In genomic region chr13:70012123-70012522, GRCm38 (mm10) we compare ENCODE assay signal across 24 mouse cellular contexts.
A peak's percentile ranks its signal among the peaks of the same experiment; 100 is the strongest.
DNase-seq lines count a peak whose midpoint lies in the region; ATAC-seq lines count a peak whose summit lies in the region.
"Had no signal": no experiment of that assay in that cellular context is flagged by ENCODE, and none has a peak within 500 bp of the region (broad histone marks: within the 10 kb centered on the region; RNA-seq: fewer than 3 reads in every experiment).

No protein-coding gene starts in this region.

- H3K27me3 ChIP-seq in hindbrain, embryonic 11.5 days (ENCODE audit: control insufficient read depth, insufficient read depth, low read length) = no peaks in the 10 kb centered on the region
- H3K27me3 ChIP-seq in hindbrain, embryonic 12.5 days = no peaks in the 10 kb centered on the region
- H3K27me3 ChIP-seq in midbrain, embryonic 13.5 days = peaks cover 6% of the 10 kb centered on the region; the same call in 1 of the 2 replicates
- H3K27me3 ChIP-seq in midbrain, embryonic 11.5 days (ENCODE audit: control insufficient read depth, insufficient read depth, low read length) = no peaks in the 10 kb centered on the region
- no peaks in the 10 kb centered on the region for H3K27me3 ChIP-seq in midbrain, embryonic 15.5 days (replicated peaks)
- H3K27me3 ChIP-seq: forebrain, embryonic 15.5 days; heart, embryonic 15.5 days; lung, embryonic 15.5 days had no signal

- H3K9ac ChIP-seq in hindbrain, embryonic 11.5 days (ENCODE audit: low read depth, low read length) = no peak overlapping the region
- no peak overlapping the region for H3K9ac ChIP-seq in hindbrain, embryonic 12.5 days
- no peak overlapping the region for H3K9ac ChIP-seq in midbrain, embryonic 13.5 days (replicated peaks)
- H3K9ac ChIP-seq in midbrain, embryonic 11.5 days (ENCODE audit: low read length) = no peak overlapping the region
- no peak overlapping the region for H3K9ac ChIP-seq in midbrain, embryonic 15.5 days
- H3K9ac ChIP-seq: forebrain, embryonic 15.5 days; heart, embryonic 15.5 days; liver, embryonic 14.5 days; lung, embryonic 15.5 days; midbrain, embryonic 12.5 days had no signal

- no peaks in the 10 kb centered on the region for H3K36me3 ChIP-seq in hindbrain, embryonic 11.5 days (ENCODE audit: control insufficient read depth, insufficient read depth, low read length)
- H3K36me3 ChIP-seq in hindbrain, embryonic 12.5 days = no peaks in the 10 kb centered on the region
- no peaks in the 10 kb centered on the region for H3K36me3 ChIP-seq in midbrain, embryonic 13.5 days
- H3K36me3 ChIP-seq in midbrain, embryonic 11.5 days (ENCODE audit: control insufficient read depth, insufficient read depth, low read length) = no peaks in the 10 kb centered on the region
- H3K36me3 ChIP-seq in midbrain, embryonic 15.5 days (replicated peaks) = no peaks in the 10 kb centered on the region
- H3K36me3 ChIP-seq: forebrain, embryonic 15.5 days; heart, embryonic 15.5 days; lung, embryonic 15.5 days; midbrain, embryonic 12.5 days had no signal

- WGBS in hindbrain, embryonic 11.5 days = 37% methylated on average over 3 of the region's 3 CpGs
- WGBS in hindbrain, embryonic 12.5 days = 40% methylated on average over 3 of the region's 3 CpGs
- 31% methylated on average over 3 of the region's 3 CpGs for WGBS in midbrain, embryonic 13.5 days
- 39% methylated on average over 3 of the region's 3 CpGs for WGBS in midbrain, embryonic 11.5 days
- WGBS in midbrain, embryonic 15.5 days = 40% methylated on average over 3 of the region's 3 CpGs

- H3K4me3 ChIP-seq in hindbrain, embryonic 11.5 days (ENCODE audit: low read depth, low read length) = no peak overlapping the region
- H3K4me3 ChIP-seq in hindbrain, embryonic 12.5 days = no peak overlapping the region
- H3K4me3 ChIP-seq in midbrain, embryonic 13.5 days (replicated peaks) = no peak overlapping the region
- no peak overlapping the region for H3K4me3 ChIP-seq in midbrain, embryonic 11.5 days (ENCODE audit: low read depth, low read length)
- H3K4me3 ChIP-seq in midbrain, embryonic 15.5 days = no peak overlapping the region
- H3K4me3 ChIP-seq: forebrain, embryonic 15.5 days; heart, embryonic 15.5 days; lung, embryonic 15.5 days; midbrain, embryonic 12.5 days had no signal

- no peak overlapping the region for H3K4me2 ChIP-seq in hindbrain, embryonic 11.5 days (replicated peaks; ENCODE audit: low read depth, low read length)
- no peak overlapping the region for H3K4me2 ChIP-seq in hindbrain, embryonic 12.5 days (replicated peaks)
- no peak overlapping the region for H3K4me2 ChIP-seq in midbrain, embryonic 13.5 days (replicated peaks)
- H3K4me2 ChIP-seq in midbrain, embryonic 11.5 days = no peak overlapping the region
- no peak overlapping the region for H3K4me2 ChIP-seq in midbrain, embryonic 15.5 days
- H3K4me2 ChIP-seq: forebrain, embryonic 15.5 days; heart, embryonic 15.5 days; lung, embryonic 15.5 days; midbrain, embryonic 12.5 days had no signal

- DNase-seq in cerebellum, postnatal 14 days = peak; percentile 33 to 35
- no peak for DNase-seq in cerebellum, adult 11-12 months
- peak; percentile 36 for DNase-seq in hindbrain, embryonic 11.5 days (ENCODE audit: low spot score)
- DNase-seq in midbrain, embryonic 11.5 days (ENCODE audit: low spot score, missing footprints) = no peak
- no peak for DNase-seq in testis, postnatal 14 days (ENCODE audit: low spot score)
- DNase-seq: adrenal gland, postnatal 36 days; cerebellum, adult 8-10 months; gastrocnemius, postnatal 36 days; heart, postnatal 4 days; kidney, adult 8-10 months; kidney, postnatal 36 days; spleen, adult 18-20 months; thymus, adult 18-20 months; thymus, postnatal 4 days had no signal

- peak; percentile 38; the same call in 1 of the 2 replicates for ATAC-seq in hindbrain, embryonic 11.5 days (ENCODE audit: low FRiP score)
- ATAC-seq in hindbrain, embryonic 12.5 days (ENCODE audit: low FRiP score) = no peak
- peak; percentile 64 for ATAC-seq in midbrain, embryonic 13.5 days
- ATAC-seq in midbrain, embryonic 11.5 days (ENCODE audit: low FRiP score) = no peak
- 0 out of 2 replicates have a peak, but pooled peaks have one; percentile 42 for ATAC-seq in midbrain, embryonic 15.5 days (replicated peaks)
- ATAC-seq: CD4-positive, CD25-positive, alpha-beta regulatory T cell, adult 4 months; forebrain, embryonic 15.5 days had no signal

- no peaks in the 10 kb centered on the region for H3K4me1 ChIP-seq in hindbrain, embryonic 11.5 days (replicated peaks; ENCODE audit: control insufficient read depth, insufficient read depth, low read length)
- H3K4me1 ChIP-seq in hindbrain, embryonic 12.5 days = peaks cover 10% of the 10 kb centered on the region; the same call in 1 of the 2 replicates
- H3K4me1 ChIP-seq in midbrain, embryonic 13.5 days (replicated peaks) = peaks cover 8% of the 10 kb centered on the region
- H3K4me1 ChIP-seq in midbrain, embryonic 11.5 days (ENCODE audit: control insufficient read depth, insufficient read depth, low read length) = no peaks in the 10 kb centered on the region
- no peaks in the 10 kb centered on the region for H3K4me1 ChIP-seq in midbrain, embryonic 15.5 days
- H3K4me1 ChIP-seq: heart, embryonic 15.5 days; lung, embryonic 15.5 days had no signal

- H3K9me3 ChIP-seq in hindbrain, embryonic 11.5 days (ENCODE audit: control insufficient read depth, low read length) = no peaks in the 10 kb centered on the region
- no peaks in the 10 kb centered on the region for H3K9me3 ChIP-seq in hindbrain, embryonic 12.5 days (replicated peaks)
- no peaks in the 10 kb centered on the region for H3K9me3 ChIP-seq in midbrain, embryonic 13.5 days
- no peaks in the 10 kb centered on the region for H3K9me3 ChIP-seq in midbrain, embryonic 11.5 days (ENCODE audit: control insufficient read depth, low read length)
- no peaks in the 10 kb centered on the region for H3K9me3 ChIP-seq in midbrain, embryonic 15.5 days
- H3K9me3 ChIP-seq: forebrain, embryonic 15.5 days; heart, embryonic 15.5 days; lung, embryonic 15.5 days; midbrain, embryonic 12.5 days had no signal

- no peak overlapping the region for H3K27ac ChIP-seq in hindbrain, embryonic 11.5 days (ENCODE audit: low read depth, low read length)
- no peak overlapping the region for H3K27ac ChIP-seq in hindbrain, embryonic 12.5 days
- no peak overlapping the region for H3K27ac ChIP-seq in midbrain, embryonic 13.5 days
- H3K27ac ChIP-seq in midbrain, embryonic 11.5 days (ENCODE audit: low read depth, low read length) = no peak overlapping the region
- no peak overlapping the region for H3K27ac ChIP-seq in midbrain, embryonic 15.5 days
- H3K27ac ChIP-seq: forebrain, embryonic 15.5 days; heart, embryonic 15.5 days; liver, embryonic 14.5 days; lung, embryonic 15.5 days; macrophage; midbrain, embryonic 12.5 days had no signal

Comparison
In these comparisons a context has a peak if more than half of its experiments do, and no peak if none do; other contexts are left out.
1. DNase-seq: peak in cerebellum, postnatal 14 days (2 of 2) and hindbrain, embryonic 11.5 days (single experiment); none in cerebellum, adult 11-12 months (single experiment), midbrain, embryonic 11.5 days (single experiment) and testis, postnatal 14 days (single experiment).
2. ATAC-seq: peak in hindbrain, embryonic 11.5 days (single experiment), midbrain, embryonic 13.5 days (single experiment) and midbrain, embryonic 15.5 days (single experiment); none in hindbrain, embryonic 12.5 days (single experiment) and midbrain, embryonic 11.5 days (single experiment).